Mouse (Mus musculus): ENCODE data around the gene Mcmbp. TPM values are rescaled to one million over a fixed set of nuclear protein-coding genes. Genes with fewer than 3 reads are reported as not detected.

The Mcmbp gene
- polyA plus RNA-seq, 1 experiment from 2014 or later, result 51.9 TPM

DNA sequence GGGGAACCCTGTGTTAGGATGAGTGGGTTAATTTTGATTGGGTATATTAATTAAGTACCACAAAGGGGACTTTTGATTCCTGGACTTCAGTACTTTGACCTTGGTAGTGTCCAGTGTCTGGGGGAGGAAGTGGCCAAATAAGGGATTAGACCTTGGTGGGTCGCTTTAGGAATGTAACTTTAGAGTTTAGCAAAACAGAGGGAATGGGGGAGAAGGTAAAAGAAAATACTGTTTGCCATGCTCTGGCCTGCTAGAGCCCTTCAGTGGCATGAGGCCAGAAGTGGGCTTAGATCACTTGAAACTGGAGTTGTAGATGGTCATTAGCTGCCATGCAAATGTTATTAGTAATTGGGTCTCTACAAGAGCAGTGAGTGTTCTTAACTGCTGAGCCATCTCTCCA lies 83.3 kb downstream of the Mcmbp start:
- Histone ChIP-seq H3K4me3 (no peak overlapping the region), H3K36me3 (peaks cover 5% of the 10 kb centered on the region; the same call in 1 of the 2 replicates), H3K9me3 (no peaks in the 10 kb centered on the region), H3K4me1 (no peaks in the 10 kb centered on the region), H3K27me3 (ENCODE audit: insufficient read depth, poor library complexity, severe bottlenecking) (no peaks in the 10 kb centered on the region), H3K27ac (no peak overlapping the region)
- DNase-seq (ENCODE audit: low spot score), result no peak
- 79% methylated on average over 1 of the region's 1 CpGs for WGBS

Other genes with a start within 250 kb of the Mcmbp start
- gene Bag3, start 216.9 kb downstream of the Mcmbp start, polyA plus RNA-seq (2016; fragmentation: Nextera tagmentation; extraction: Ambion mirVana), result 13.3 and 19.8 TPM in 2 replicates
- gene Inpp5f, start 129.2 kb downstream of the Mcmbp start, polyA plus RNA-seq (2016; fragmentation: Nextera tagmentation; extraction: Ambion mirVana), result 13.5 and 18.0 TPM in 2 replicates
- 37.4 and 42.7 TPM in 2 replicates for gene Sec23ip, start 4.4 kb upstream of the Mcmbp start, polyA plus RNA-seq (2016; fragmentation: Nextera tagmentation; extraction: Ambion mirVana)

Measured in heart, embryonic 10.5 days (tissue).